Comparison of ENCODE assay signal across 8 mouse cellular contexts in the genomic region with DNA sequence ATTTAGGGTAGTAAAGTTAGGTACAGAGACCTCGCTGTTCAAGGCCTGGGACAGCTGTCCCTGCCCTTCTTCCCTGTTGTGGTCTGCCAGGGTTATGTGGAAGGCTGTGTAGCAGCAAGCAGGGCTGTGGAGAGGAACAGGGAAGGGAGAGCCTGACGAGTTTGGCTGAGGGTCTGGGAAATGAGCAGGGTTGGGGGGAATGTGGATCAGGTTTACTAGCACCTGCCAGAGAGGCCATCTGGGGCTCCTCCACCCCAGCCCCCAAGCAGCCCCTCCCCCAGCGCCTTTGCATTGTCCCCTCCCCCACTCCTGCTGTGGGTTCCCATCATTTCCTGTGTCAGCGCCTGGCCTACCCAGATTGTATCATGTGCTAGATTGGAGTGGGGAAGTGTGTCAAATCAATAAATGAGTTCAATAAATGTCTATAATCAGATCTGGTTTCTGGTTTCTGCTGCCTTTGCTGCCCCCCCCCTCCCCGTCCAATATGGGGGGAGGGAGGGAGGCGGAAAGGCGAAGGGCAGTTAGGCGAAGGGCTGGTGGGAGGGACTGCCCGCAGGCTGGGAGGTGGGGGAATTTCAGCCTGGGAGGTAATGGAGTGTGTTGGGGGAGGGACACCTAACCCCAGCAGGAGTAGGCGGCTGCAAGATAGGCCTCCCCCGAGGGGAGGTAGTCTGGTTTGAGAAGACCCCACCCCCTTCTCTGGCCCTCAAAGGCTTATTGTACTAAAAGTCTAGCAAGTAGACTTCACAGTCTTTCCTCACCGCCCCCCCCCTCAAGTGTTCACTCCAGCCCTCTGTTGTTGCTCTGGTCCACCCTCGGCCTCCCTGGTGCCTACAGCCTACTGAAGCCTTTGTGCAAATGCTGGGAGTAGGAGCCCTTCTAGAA. TPM values are rescaled to one million over a fixed set of nuclear protein-coding genes. Genes with fewer than 3 reads are reported as not detected.
DNase-seq lines count a peak whose midpoint lies in the region; ATAC-seq and TF ChIP-seq lines count a peak whose summit lies in the region.
"Had no signal": no experiment of that assay in that cellular context is flagged by ENCODE, and none has a peak within 500 bp of the region (broad histone marks: within the 10 kb centered on the region; RNA-seq: fewer than 3 reads in every experiment).

No protein-coding gene starts in this region.

- peak overlapping the region; percentile 12 for H3K9ac ChIP-seq in ES-Bruce4 (ENCODE audit: low read depth, poor library complexity, severe bottlenecking)
- H3K9ac ChIP-seq in hindbrain, embryonic 14.5 days, result no peak overlapping the region
- H3K9ac ChIP-seq in midbrain, embryonic 15.5 days, result no peak overlapping the region

- no peaks in the 10 kb centered on the region for H3K36me3 ChIP-seq in ES-Bruce4 (ENCODE audit: control insufficient read depth, insufficient read depth, low read length, poor library complexity, severe bottlenecking)
- no peaks in the 10 kb centered on the region for H3K36me3 ChIP-seq in hindbrain, embryonic 14.5 days (replicated peaks; ENCODE audit: control insufficient read depth, insufficient read depth)
- H3K36me3 ChIP-seq in midbrain, embryonic 15.5 days (replicated peaks), result no peaks in the 10 kb centered on the region

- H3K4me1 ChIP-seq in ES-Bruce4 (ENCODE audit: control insufficient read depth, insufficient read depth, low read length), result peaks cover 3% of the 10 kb centered on the region
- H3K4me1 ChIP-seq in hindbrain, embryonic 14.5 days (replicated peaks; ENCODE audit: control insufficient read depth, insufficient read depth, low read length), result no peaks in the 10 kb centered on the region
- 0 out of 2 replicates have a peak, but pooled peaks cover 4% of the 10 kb centered on the region for H3K4me1 ChIP-seq in midbrain, embryonic 15.5 days

- TF ChIP-seq CTCF in ES-Bruce4 (IDR thresholded peaks at IDR 0.05; ENCODE audit: low read depth, low read length), result no peak

- TF ChIP-seq POLR2A in ES-Bruce4 (IDR thresholded peaks at IDR 0.05; ENCODE audit: insufficient read depth, low read length), result no peak

- no peaks in the 10 kb centered on the region for H3K9me3 ChIP-seq in ES-Bruce4 (replicated peaks; ENCODE audit: control insufficient read depth, insufficient read depth, low read length, poor library complexity, severe bottlenecking)
- H3K9me3 ChIP-seq in hindbrain, embryonic 14.5 days (ENCODE audit: control insufficient read depth, low read length), result no peaks in the 10 kb centered on the region
- no peaks in the 10 kb centered on the region for H3K9me3 ChIP-seq in midbrain, embryonic 15.5 days

- H3K4me3 ChIP-seq in ES-Bruce4 (ENCODE audit: low read depth, low read length), result peak overlapping the region; percentile 9; the same call in 1 of the 2 replicates
- no peak overlapping the region for H3K4me3 ChIP-seq in hindbrain, embryonic 14.5 days (replicated peaks; ENCODE audit: low read length)
- H3K4me3 ChIP-seq in midbrain, embryonic 15.5 days, result no peak overlapping the region

- H3K4me2 ChIP-seq in hindbrain, embryonic 14.5 days (replicated peaks), result no peak overlapping the region
- no peak overlapping the region for H3K4me2 ChIP-seq in midbrain, embryonic 15.5 days

- 17% methylated on average over 9 of the region's 13 CpGs for WGBS in hindbrain, embryonic 14.5 days
- 29% methylated on average over 13 of the region's 13 CpGs for WGBS in midbrain, embryonic 15.5 days

- TF ChIP-seq EP300 in ES-Bruce4 (IDR thresholded peaks at IDR 0.05; ENCODE audit: insufficient read depth, low read depth, low read length), result no peak

- no peaks in the 10 kb centered on the region for H3K27me3 ChIP-seq in ES-Bruce4 (ENCODE audit: control insufficient read depth, insufficient read depth, low read length, poor library complexity, severe bottlenecking)
- H3K27me3 ChIP-seq in hindbrain, embryonic 14.5 days (ENCODE audit: control insufficient read depth, insufficient read depth, low read length), result no peaks in the 10 kb centered on the region
- no peaks in the 10 kb centered on the region for H3K27me3 ChIP-seq in midbrain, embryonic 15.5 days (replicated peaks)

- peak overlapping the region; percentile 90 for H3K27ac ChIP-seq in ES-Bruce4 (ENCODE audit: insufficient read depth, low read length)
- peak overlapping the region; percentile 51 for H3K27ac ChIP-seq in hindbrain, embryonic 14.5 days
- H3K27ac ChIP-seq in midbrain, embryonic 15.5 days, result peak overlapping the region; percentile 12; the same call in 1 of the 2 replicates

- ATAC-seq in hindbrain, embryonic 14.5 days (ENCODE audit: low FRiP score), result peak; percentile 61; the same call in 1 of the 2 replicates
- ATAC-seq in midbrain, embryonic 15.5 days (replicated peaks), result peak; percentile 39; the same call in 1 of the 2 replicates

- peak; percentile 82 for DNase-seq in ZHBTc4 (ENCODE audit: low read depth, low spot score)
- DNase-seq in hindbrain, embryonic 14.5 days (ENCODE audit: low spot score), result no peak
- DNase-seq in gastrocnemius, postnatal 10 days, result no peak
- DNase-seq in spleen, postnatal 36 days (ENCODE audit: low spot score in 2 of 2), result no peak
- DNase-seq in left cerebral cortex, adult 11 months (ENCODE audit: low spot score), result no peak

RNA-seq across cellular contexts. Expression of a gene that starts 3.1 kb away (rescaled TPM):
- not detected in 2 replicates for polyA plus RNA-seq in ES-Bruce4 (2011; ENCODE audit: insufficient read depth, insufficient read length, low read depth, missing spikeins)
- not detected in 2 replicates for polyA plus RNA-seq in hindbrain, embryonic 14.5 days (2014; fragmentation: Nextera tagmentation; extraction: Ambion mirVana)
- polyA plus RNA-seq in midbrain, embryonic 15.5 days (2015; fragmentation: Nextera tagmentation; extraction: Ambion mirVana), result not detected in 2 replicates
- under 1 TPM in 1 of 2 experiments, not detected in 1; 0.50 TPM for total RNA-seq in gastrocnemius, postnatal 10 days (2021)
- total RNA-seq: hematopoietic stem cell, adult 5-6 weeks had no signal

RNA-seq across cellular contexts. Expression of a gene that starts 6.4 kb away (rescaled TPM):
- polyA plus RNA-seq in ES-Bruce4 (2011; ENCODE audit: insufficient read depth, insufficient read length, low read depth, missing spikeins), result 45.6 and 50.1 TPM in 2 replicates
- polyA plus RNA-seq in hindbrain, embryonic 14.5 days (2014; fragmentation: Nextera tagmentation; extraction: Ambion mirVana), result 0.81 and 0.99 TPM in 2 replicates
- 0.97 TPM in 2 replicates for polyA plus RNA-seq in midbrain, embryonic 15.5 days (2015; fragmentation: Nextera tagmentation; extraction: Ambion mirVana)
- total RNA-seq in gastrocnemius, postnatal 10 days (2021), result 10 to 100 TPM; 48.2 to 55.0 TPM

RNA-seq across cellular contexts. Expression of a gene that starts 7.4 kb away (rescaled TPM):
- polyA plus RNA-seq in ES-Bruce4 (2011; ENCODE audit: insufficient read depth, insufficient read length, low read depth, missing spikeins), result 0.40 and 0.84 TPM in 2 replicates
- polyA plus RNA-seq in hindbrain, embryonic 14.5 days (2014; fragmentation: Nextera tagmentation; extraction: Ambion mirVana), result 4.9 and 7.6 TPM in 2 replicates
- 6.7 and 7.2 TPM in 2 replicates for polyA plus RNA-seq in midbrain, embryonic 15.5 days (2015; fragmentation: Nextera tagmentation; extraction: Ambion mirVana)
- total RNA-seq in gastrocnemius, postnatal 10 days (2021), result 1 to 10 TPM; 5.5 to 7.9 TPM

RNA-seq across cellular contexts. Expression of a gene that starts 8.1 kb away (rescaled TPM):
- not detected in 2 replicates for polyA plus RNA-seq in ES-Bruce4 (2011; ENCODE audit: insufficient read depth, insufficient read length, low read depth, missing spikeins)
- polyA plus RNA-seq in hindbrain, embryonic 14.5 days (2014; fragmentation: Nextera tagmentation; extraction: Ambion mirVana), result not detected in 2 replicates
- polyA plus RNA-seq in midbrain, embryonic 15.5 days (2015; fragmentation: Nextera tagmentation; extraction: Ambion mirVana), result not detected in 2 replicates
- total RNA-seq in gastrocnemius, postnatal 10 days (2021), result not detected
- total RNA-seq: hematopoietic stem cell, adult 5-6 weeks had no signal

RNA-seq across cellular contexts. Expression of a gene that starts 13.1 kb away (rescaled TPM):
- 38.6 and 41.7 TPM in 2 replicates for polyA plus RNA-seq in ES-Bruce4 (2011; ENCODE audit: insufficient read depth, insufficient read length, low read depth, missing spikeins)
- 28.0 and 33.9 TPM in 2 replicates for polyA plus RNA-seq in hindbrain, embryonic 14.5 days (2014; fragmentation: Nextera tagmentation; extraction: Ambion mirVana)
- 26.6 and 29.1 TPM in 2 replicates for polyA plus RNA-seq in midbrain, embryonic 15.5 days (2015; fragmentation: Nextera tagmentation; extraction: Ambion mirVana)
- total RNA-seq in gastrocnemius, postnatal 10 days (2021), result 10 to 100 TPM; 25.6 to 28.8 TPM

Comparison
In these comparisons a context has a peak if more than half of its experiments do, and no peak if none do; other contexts are left out.
1. H3K27ac ChIP-seq: peak in every context shown above with its lines; median percentile 90 in ES-Bruce4; 51 in hindbrain, embryonic 14.5 days; 12 in midbrain, embryonic 15.5 days.
2. RNA of a gene that starts 6.4 kb away (polyA plus RNA-seq): 45.6 to 50.1 TPM in ES-Bruce4; 0.81 to 0.99 TPM in hindbrain, embryonic 14.5 days and 0.97 TPM in midbrain, embryonic 15.5 days; every median in the first group is over 10 times any median in the second.